Mouse (Mus musculus): ENCODE data around the gene Brms1.

DNA sequence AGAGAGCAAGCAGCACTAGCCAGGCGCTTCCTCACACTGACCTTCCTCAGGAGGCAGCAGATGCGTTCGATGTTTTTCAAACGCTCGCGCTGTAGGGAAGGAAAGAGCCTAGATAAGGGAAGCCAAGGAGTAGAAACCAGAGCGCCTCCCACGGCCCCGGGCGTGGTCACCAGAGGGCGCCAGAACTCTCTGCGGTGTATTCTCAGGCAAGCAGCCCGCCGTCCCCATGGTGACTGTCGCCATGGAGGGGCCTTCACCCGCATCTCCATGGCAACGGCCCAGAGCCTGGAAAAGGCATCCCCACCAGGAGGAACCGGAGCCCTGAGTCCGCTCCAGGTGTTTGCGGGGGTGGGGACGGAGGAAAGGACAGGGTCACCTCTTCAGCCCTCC is 53.1 kb downstream of the Brms1 start:
- TF ChIP-seq CTCF (IDR thresholded peaks at IDR 0.05) = peak; percentile 91
- TF ChIP-seq EP300 (IDR thresholded peaks at IDR 0.05) = no peak

Data from lung, postnatal 0 days (tissue).